Mouse (Mus musculus): ENCODE results near the gene Med9. TPM values are rescaled to one million over a fixed set of nuclear protein-coding genes. Genes with fewer than 3 reads are reported as not detected.

Gene Med9
- polyA plus RNA-seq, 1 experiment from 2014 or later = 36.6 TPM

DNA sequence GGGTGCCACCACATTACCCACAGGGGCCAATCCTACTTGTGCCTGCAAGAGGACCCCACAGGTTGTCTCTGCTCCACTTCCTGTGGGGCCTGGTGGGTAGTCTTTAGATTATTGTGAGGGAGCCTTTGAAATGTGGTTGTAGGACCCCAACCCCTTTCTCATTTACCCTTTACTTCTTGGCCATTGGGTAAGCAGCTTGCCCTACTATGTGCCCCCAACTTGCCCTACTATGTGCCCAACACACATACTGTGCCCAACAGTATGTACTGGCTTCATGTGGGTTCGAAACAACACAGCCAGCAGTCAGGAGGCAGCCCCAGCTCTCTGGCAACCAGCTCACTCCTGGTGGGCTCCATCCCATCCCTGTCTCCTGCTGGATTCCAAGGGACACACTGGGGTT, 19.8 kb downstream of the Med9 start:
- H3K4me1 ChIP-seq = peaks cover 19% of the 10 kb centered on the region
- H3K27ac ChIP-seq = no peak overlapping the region
- no peak overlapping the region for H3K4me3 ChIP-seq (replicated peaks)
- H3K9me3 ChIP-seq = no peaks in the 10 kb centered on the region
- no peaks in the 10 kb centered on the region for H3K36me3 ChIP-seq
- ATAC-seq (ENCODE audit: insufficient read depth, low FRiP score, low read depth) = no peak
- peaks cover 13% of the 10 kb centered on the region for H3K27me3 ChIP-seq (replicated peaks)
- no peak overlapping the region for H3K9ac ChIP-seq
- WGBS = 94% methylated on average over 1 of the region's 1 CpGs
- H3K4me2 ChIP-seq = no peak overlapping the region

DNA sequence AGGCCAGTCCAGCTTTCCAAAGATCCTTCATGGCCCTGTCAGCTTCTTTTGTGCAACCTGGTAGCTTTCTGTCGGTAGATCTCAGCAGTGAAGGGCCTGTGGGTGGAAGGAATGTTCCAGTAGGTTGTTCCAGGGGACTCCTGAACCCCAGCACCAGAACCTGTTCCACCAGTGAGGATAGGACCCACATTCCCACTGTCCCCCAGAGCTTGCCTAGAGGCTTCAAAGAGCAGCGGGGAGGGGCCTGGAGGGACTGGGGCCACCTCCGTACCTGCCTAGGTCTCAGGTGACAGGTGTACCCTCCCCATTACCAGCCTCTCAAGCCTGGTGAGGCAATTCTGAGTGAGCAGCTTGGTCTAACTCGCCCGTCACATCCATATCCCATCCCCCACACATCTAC, 22.8 kb downstream of the Med9 start:
- ATAC-seq (ENCODE audit: insufficient read depth, low FRiP score, low read depth) = no peak
- H3K36me3 ChIP-seq = no peaks in the 10 kb centered on the region
- H3K9me3 ChIP-seq = no peaks in the 10 kb centered on the region
- H3K27ac ChIP-seq = no peak overlapping the region
- WGBS = 70% methylated on average over 5 of the region's 5 CpGs
- no peak overlapping the region for H3K4me3 ChIP-seq (replicated peaks)
- H3K4me1 ChIP-seq = 0 out of 2 replicates have a peak, but pooled peaks cover under 1% of the 10 kb centered on the region
- no peak overlapping the region for H3K4me2 ChIP-seq
- no peak overlapping the region for H3K9ac ChIP-seq
- H3K27me3 ChIP-seq (replicated peaks) = no peaks in the 10 kb centered on the region

DNA sequence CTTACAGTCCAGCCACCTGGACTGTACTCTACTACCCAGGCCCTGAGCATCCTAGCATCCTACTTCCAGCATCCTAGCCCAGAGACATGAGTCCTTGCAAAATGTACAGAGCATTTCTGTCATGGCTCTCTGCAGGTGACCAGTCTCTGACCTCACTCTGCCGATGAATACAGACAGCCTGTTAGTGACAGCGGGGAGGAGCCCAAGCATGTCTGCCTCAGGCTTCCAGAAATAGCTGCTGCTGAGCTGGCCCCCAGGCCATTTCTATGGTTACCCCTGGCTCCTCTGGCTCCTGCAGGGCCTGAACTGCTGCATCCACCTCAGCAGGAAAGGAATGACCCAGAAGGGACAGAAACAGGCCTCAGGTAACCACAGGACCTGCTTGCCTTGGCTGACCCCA, 23.7 kb downstream of the Med9 start:
- Histone ChIP-seq H3K27ac (no peak overlapping the region), H3K9me3 (no peaks in the 10 kb centered on the region), H3K4me1 (no peaks in the 10 kb centered on the region), H3K9ac (no peak overlapping the region), H3K4me2 (no peak overlapping the region), H3K27me3 (replicated peaks) (no peaks in the 10 kb centered on the region), H3K4me3 (replicated peaks) (no peak overlapping the region), H3K36me3 (no peaks in the 10 kb centered on the region)
- ATAC-seq (ENCODE audit: insufficient read depth, low FRiP score, low read depth) = no peak
- WGBS = 42% methylated on average over 2 of the region's 2 CpGs

DNA sequence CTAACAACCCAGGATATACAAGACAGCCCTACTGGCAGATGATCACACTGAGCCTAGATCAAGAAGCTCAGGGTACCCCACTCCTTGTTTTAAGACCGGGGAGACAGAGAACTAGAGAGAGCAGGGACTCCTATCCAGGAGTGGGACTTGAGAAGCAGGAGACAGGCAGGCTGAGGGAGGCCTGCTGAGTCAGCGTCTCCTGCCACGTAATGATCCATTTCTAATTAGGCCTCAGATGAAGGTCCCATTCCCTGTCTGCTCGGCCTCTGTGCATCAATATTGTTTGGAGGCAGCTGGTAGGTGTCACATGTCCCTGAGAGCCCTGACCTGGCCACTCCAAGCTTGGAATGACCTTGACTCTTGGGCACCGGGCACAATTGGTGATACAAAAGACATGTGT, 25.4 kb downstream of the Med9 start:
- Histone ChIP-seq H3K4me3 (replicated peaks) (no peak overlapping the region), H3K4me1 (no peaks in the 10 kb centered on the region), H3K36me3 (no peaks in the 10 kb centered on the region), H3K4me2 (no peak overlapping the region), H3K9me3 (no peaks in the 10 kb centered on the region), H3K27ac (no peak overlapping the region), H3K27me3 (replicated peaks) (no peaks in the 10 kb centered on the region), H3K9ac (no peak overlapping the region)
- WGBS = 86% methylated on average over 5 of the region's 5 CpGs
- ATAC-seq (ENCODE audit: insufficient read depth, low FRiP score, low read depth) = no peak

DNA sequence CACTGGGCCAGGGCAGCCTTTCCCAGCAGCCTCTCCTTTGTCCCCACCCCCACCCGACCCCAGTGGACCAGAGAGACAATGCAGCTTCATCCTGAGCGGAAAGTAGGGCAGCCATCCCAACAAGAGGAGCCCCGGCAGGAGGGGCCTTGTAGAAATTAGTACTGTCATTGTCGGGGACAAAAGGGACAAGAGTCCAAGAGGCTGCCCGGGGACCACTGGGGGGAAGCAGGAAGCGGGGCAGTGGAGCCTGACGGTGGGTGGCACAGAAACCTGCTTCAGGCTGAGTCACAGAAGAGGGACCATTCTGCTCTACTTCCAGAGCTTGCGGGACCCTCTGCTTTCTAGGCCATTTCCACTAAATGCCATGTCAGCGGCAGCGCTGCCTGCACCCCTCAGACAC, 27.2 kb downstream of the Med9 start:
- Histone ChIP-seq H3K4me3 (replicated peaks) (no peak overlapping the region), H3K4me2 (no peak overlapping the region), H3K4me1 (no peaks in the 10 kb centered on the region), H3K36me3 (no peaks in the 10 kb centered on the region), H3K27me3 (replicated peaks) (no peaks in the 10 kb centered on the region), H3K9me3 (no peaks in the 10 kb centered on the region), H3K27ac (no peak overlapping the region), H3K9ac (no peak overlapping the region)
- 65% methylated on average over 10 of the region's 10 CpGs for WGBS
- no peak for ATAC-seq (ENCODE audit: insufficient read depth, low FRiP score, low read depth)

DNA sequence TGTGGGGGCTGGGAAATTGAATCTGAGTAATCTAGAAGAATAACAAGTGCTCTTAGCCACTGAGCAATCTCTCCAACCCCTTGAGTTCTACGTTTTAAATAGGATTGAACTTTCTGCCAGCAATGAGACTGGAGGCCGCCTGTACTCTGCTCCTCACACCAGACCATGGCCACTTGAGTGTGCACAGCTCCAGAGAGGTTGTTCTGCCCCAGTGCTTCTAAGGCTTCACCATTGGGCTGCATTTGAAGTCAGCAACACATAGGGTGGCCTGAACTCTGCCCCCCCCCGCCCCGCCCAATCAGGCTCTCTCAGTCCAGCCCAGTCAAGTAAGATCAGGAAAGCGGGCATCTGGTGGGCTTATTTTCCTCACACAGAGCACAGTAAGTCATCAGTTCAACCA, 29.8 kb downstream of the Med9 start:
- H3K4me2 ChIP-seq = no peak overlapping the region
- no peaks in the 10 kb centered on the region for H3K4me1 ChIP-seq
- no peak overlapping the region for H3K9ac ChIP-seq
- no peak overlapping the region for H3K4me3 ChIP-seq (replicated peaks)
- no peak overlapping the region for H3K27ac ChIP-seq
- no peak for ATAC-seq (ENCODE audit: insufficient read depth, low FRiP score, low read depth)
- H3K27me3 ChIP-seq (replicated peaks) = no peaks in the 10 kb centered on the region
- 83% methylated on average over 5 of the region's 5 CpGs for WGBS
- H3K9me3 ChIP-seq = no peaks in the 10 kb centered on the region
- no peaks in the 10 kb centered on the region for H3K36me3 ChIP-seq

DNA sequence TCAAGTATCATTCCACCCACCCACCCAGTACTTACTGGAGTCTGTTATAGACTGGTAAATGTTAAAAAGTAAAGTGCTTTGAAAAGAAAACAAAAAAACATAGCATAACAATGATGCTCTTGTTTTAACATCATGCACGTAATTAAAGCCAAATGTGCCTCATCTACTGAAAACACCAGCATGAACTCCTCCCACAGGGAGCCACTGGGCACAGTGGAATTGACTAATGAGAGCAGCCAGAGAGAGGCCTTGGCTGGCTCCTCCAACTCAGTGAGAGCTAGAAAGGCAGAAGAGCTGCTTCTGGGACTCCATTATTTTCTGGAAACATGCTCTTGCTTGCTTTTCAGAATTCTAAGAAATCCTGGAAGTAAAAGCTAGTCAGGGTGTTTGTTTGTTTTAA, 41.4 kb downstream of the Med9 start:
- no peaks in the 10 kb centered on the region for H3K4me1 ChIP-seq
- no peak overlapping the region for H3K27ac ChIP-seq
- no peak overlapping the region for H3K9ac ChIP-seq
- H3K36me3 ChIP-seq = no peaks in the 10 kb centered on the region
- no peak overlapping the region for H3K4me3 ChIP-seq (replicated peaks)
- ATAC-seq (ENCODE audit: insufficient read depth, low FRiP score, low read depth) = no peak
- H3K27me3 ChIP-seq (replicated peaks) = no peaks in the 10 kb centered on the region
- H3K4me2 ChIP-seq = no peak overlapping the region
- 82% methylated on average over 1 of the region's 1 CpGs for WGBS
- no peaks in the 10 kb centered on the region for H3K9me3 ChIP-seq

DNA sequence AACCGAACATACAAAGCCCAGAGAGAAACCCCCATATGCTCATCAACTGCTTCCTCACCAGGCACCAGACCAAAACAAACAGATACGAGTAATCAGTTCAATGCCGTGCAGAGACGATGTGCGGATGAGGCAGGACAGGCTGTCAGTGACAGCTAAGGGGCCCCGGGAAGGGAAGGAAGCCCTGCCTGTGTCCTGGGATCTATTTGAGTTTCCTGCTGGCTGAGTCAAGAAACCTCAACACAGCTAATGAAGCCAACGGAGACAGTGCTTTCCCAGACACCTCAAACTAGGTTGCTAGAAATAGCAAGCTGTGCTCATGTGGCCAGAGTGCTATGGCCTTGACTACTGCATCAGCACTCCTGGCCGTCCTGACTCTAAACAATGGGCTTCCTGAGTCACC, 43.4 kb downstream of the Med9 start:
- Histone ChIP-seq H3K27me3 (replicated peaks) (no peaks in the 10 kb centered on the region), H3K9me3 (no peaks in the 10 kb centered on the region), H3K4me2 (no peak overlapping the region), H3K27ac (no peak overlapping the region), H3K9ac (no peak overlapping the region), H3K36me3 (no peaks in the 10 kb centered on the region), H3K4me1 (no peaks in the 10 kb centered on the region), H3K4me3 (replicated peaks) (no peak overlapping the region)
- WGBS = 57% methylated on average over 8 of the region's 8 CpGs
- ATAC-seq (ENCODE audit: insufficient read depth, low FRiP score, low read depth) = no peak

DNA sequence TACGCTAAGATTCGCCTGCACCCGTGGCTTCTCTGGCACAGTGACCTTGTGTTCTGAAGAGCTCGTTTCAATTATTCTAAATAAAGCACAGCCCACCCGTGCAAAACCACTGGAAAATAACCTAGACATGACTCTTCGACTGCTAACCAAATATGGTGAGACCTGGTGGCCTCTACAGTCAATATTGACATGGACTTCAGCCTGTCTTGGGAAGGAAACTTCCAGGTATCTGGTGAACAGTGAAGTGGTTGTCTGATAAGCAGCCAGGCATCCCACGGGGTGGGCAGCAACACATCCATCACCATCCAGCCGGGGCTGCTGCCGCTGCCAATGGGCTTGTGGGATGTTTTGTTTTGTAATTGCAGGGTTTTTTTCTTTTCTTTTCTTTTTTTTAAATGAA, 46.3 kb downstream of the Med9 start:
- ATAC-seq (ENCODE audit: insufficient read depth, low FRiP score, low read depth) = no peak
- Histone ChIP-seq H3K36me3 (no peaks in the 10 kb centered on the region), H3K9ac (no peak overlapping the region), H3K4me3 (replicated peaks) (no peak overlapping the region), H3K4me1 (no peaks in the 10 kb centered on the region), H3K27me3 (replicated peaks) (no peaks in the 10 kb centered on the region), H3K9me3 (no peaks in the 10 kb centered on the region), H3K4me2 (no peak overlapping the region), H3K27ac (no peak overlapping the region)
- WGBS = 32% methylated on average over 9 of the region's 9 CpGs

DNA sequence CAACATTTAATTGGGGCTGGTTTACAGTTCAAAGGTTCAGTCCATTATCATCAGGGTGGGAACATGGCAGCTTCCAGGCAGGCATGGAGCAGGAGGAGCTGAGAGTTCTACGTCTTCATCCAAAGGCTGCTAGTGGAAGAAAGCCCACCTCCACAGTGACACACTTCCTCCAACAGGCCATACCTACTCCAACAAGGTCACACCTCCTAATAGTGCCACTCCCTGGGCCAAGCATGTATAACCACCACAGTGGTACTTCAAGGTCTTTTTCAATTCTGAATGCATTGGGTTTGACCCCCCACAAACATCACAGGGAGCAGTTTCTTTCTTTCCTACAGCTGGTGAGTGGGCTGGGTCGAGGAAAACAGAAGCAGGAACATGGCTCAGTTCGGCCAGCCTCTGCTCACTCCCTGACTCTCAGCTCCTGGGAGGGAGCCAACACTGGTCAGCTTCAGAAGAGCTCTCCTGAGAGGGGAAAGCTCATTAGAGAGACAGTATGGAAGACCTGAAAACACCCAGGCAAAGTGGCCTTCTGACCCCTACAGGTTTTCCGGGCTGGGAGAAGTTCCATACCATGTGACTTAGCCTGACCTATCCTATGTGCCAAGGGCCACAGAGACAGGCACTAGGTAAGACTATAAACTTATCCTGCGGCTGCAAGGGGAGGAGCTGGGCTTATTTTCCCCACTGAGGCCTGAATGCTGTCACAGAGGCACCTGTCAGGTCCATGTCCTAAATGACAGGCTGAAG, 53.4 kb downstream of the Med9 start:
- 74% methylated on average over 5 of the region's 5 CpGs for WGBS
- no peak overlapping the region for H3K4me3 ChIP-seq (replicated peaks)

DNA sequence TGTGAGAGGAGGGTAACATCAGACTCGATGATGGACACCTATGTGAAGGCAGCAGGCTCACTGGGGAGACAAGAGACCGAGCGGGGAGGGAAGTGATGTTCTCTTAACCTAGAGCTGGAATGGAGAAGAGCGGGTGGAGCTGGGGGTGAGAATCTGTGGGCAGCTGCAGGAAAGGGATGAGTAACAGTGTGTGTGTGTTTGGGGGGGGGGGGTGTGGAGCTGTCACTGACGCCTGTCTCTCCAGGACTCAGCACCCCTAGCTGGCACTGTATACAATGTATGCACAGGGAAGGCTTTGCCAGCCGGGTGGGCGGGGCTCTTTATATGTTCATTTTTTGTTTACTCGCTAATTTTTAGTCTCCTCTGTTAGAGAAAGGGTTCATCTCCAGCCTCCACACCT, 55.8 kb downstream of the Med9 start:
- no peaks in the 10 kb centered on the region for H3K4me1 ChIP-seq
- ATAC-seq (ENCODE audit: insufficient read depth, low FRiP score, low read depth) = no peak
- no peaks in the 10 kb centered on the region for H3K9me3 ChIP-seq
- H3K4me3 ChIP-seq (replicated peaks) = no peak overlapping the region
- no peak overlapping the region for H3K9ac ChIP-seq
- H3K27ac ChIP-seq = no peak overlapping the region
- H3K36me3 ChIP-seq = no peaks in the 10 kb centered on the region
- H3K4me2 ChIP-seq = no peak overlapping the region
- 83% methylated on average over 8 of the region's 8 CpGs for WGBS
- H3K27me3 ChIP-seq (replicated peaks) = no peaks in the 10 kb centered on the region

More for the DNA sequence above, 53.4 kb downstream of the Med9 start:
- Histone ChIP-seq H3K9me3 (no peaks in the 10 kb centered on the region), H3K4me2 (no peak overlapping the region), H3K9ac (no peak overlapping the region), H3K27me3 (replicated peaks) (no peaks in the 10 kb centered on the region), H3K36me3 (no peaks in the 10 kb centered on the region), H3K4me1 (no peaks in the 10 kb centered on the region), H3K27ac (no peak overlapping the region)
- ATAC-seq (ENCODE audit: insufficient read depth, low FRiP score, low read depth) = no peak

DNA sequence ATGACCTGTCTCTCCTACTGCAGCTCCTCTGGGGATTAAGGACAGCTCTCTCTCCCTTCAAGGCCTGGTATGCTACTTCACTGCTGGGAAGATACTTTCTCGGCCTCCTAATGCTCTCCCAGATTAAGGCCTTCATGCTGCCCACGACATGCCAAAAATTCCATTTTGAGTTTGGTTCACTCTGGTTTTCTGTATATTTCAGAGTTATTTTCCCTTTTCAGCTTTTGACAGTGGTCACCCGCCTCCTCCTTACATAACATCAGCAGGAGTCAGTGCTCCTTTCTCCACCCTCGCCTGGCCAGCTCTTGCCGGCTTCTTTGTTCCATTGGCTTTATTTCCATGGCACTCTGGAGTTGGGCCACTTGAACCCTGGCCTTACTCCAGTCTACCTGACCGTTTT, 56.7 kb downstream of the Med9 start:
- Histone ChIP-seq H3K4me2 (no peak overlapping the region), H3K27ac (no peak overlapping the region), H3K9ac (no peak overlapping the region), H3K4me1 (no peaks in the 10 kb centered on the region), H3K4me3 (replicated peaks) (no peak overlapping the region), H3K36me3 (no peaks in the 10 kb centered on the region), H3K9me3 (no peaks in the 10 kb centered on the region), H3K27me3 (replicated peaks) (no peaks in the 10 kb centered on the region)
- no peak for ATAC-seq (ENCODE audit: insufficient read depth, low FRiP score, low read depth)
- WGBS = 75% methylated on average over 6 of the region's 6 CpGs

DNA sequence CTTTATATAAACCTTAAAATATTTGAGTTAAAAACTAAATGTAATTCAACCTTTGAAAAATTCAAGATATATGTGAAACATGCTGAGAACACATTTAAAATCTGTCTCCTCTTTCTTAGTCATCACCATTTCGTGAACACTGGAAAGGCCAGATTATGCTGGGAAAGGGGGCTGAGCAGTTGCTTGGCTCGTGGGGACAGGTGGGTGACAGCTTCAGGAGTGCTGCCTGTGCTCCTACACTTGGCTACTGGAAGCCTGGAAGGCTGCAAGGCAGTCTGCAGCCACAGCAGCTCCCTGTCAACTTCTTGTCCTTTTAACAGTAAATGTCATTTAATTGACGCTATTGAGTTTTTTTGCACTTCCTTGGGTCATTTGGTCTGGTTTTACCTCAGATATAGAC, 57.9 kb downstream of the Med9 start:
- no peak overlapping the region for H3K4me3 ChIP-seq (replicated peaks)
- no peak overlapping the region for H3K27ac ChIP-seq
- H3K9me3 ChIP-seq = no peaks in the 10 kb centered on the region
- 64% methylated on average over 3 of the region's 3 CpGs for WGBS
- H3K27me3 ChIP-seq (replicated peaks) = no peaks in the 10 kb centered on the region
- H3K4me2 ChIP-seq = no peak overlapping the region
- H3K4me1 ChIP-seq = no peaks in the 10 kb centered on the region
- H3K36me3 ChIP-seq = no peaks in the 10 kb centered on the region
- no peak overlapping the region for H3K9ac ChIP-seq
- ATAC-seq (ENCODE audit: insufficient read depth, low FRiP score, low read depth) = no peak
